Mouse (Mus musculus): ENCODE measurements around the gene Bhlha9.

DNA sequence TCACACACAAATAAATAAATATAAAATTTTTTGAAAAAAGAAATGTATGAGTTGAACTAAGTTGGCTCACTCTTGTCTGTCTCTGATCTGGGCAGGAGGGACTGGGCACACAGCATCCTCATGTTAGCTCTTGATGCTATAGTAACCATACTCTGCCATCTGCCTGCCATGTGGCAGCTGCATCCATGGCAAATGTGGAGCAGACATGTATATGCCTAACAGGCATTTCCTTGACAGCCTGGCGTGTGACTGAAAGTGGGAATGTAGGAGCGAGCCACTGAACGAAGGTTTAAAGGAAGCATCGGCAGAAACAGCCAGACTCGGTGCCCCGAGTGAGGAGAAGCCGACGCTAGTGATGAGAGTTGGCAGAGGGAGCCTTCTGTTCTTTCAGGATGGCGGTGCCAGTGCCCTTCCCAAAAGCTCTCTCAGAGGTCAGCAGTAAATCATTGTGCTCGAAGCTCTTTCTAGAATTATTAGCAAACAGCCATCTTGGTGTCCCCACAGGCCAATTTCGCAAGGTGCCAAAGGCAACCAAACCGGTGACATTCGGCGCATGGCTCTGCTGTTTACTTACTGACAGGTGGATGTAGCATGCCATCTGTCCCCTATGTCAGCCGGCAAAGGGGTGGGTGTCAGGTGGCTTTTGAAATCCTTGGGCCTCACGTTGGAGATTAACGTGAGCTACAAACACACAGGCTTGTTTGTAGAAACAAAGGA, 32.8 kb upstream of the Bhlha9 start:
- TF ChIP-seq CTCF (conservative IDR thresholded peaks at IDR 0.05; ENCODE audit: low read length) (no peak), NANOG (IDR thresholded peaks at IDR 0.05; ENCODE audit: borderline replicate concordance, low read length) (no peak), POU5F1 (IDR thresholded peaks at IDR 0.05; ENCODE audit: borderline replicate concordance, low read length) (no peak)

Data from E14TG2a.4 (cell line).